Mouse (Mus musculus) lung, adult 2 months (tissue): ENCODE results near the gene Nkx1-2.

Source experiments
- CTCF ChIP-seq: fragments of 200-500 bp; IDR thresholded peaks from 2 replicates; pipeline ENCODE4 v1.5.1; 2011; ENCODE audit warnings: mild to moderate bottlenecking, low read length, control low read depth; ENCODE audit not compliant: insufficient read depth
- POLR2A ChIP-seq: fragments of 200-500 bp; IDR thresholded peaks from 2 replicates; pipeline ENCODE4 v1.6.1; 2011; ENCODE audit warnings: low read depth, mild to moderate bottlenecking, control low read depth, low read length, borderline replicate concordance; ENCODE audit errors: extremely low read depth

- TF ChIP-seq POLR2A (no peak), CTCF (no peak)
Observed at GRCm38 (mm10) chr7:132599071-132599975, at the start of gene Nkx1-2.
